Mouse (Mus musculus): ENCODE measurements at regions not wholly inside any gene's neighbourhood (a gene's known extent, or its start where the extent isn't known, plus 50 kb on each side); places are given as distances from the start of the nearest gene placed in this dataset.

GRCm38 (mm10) chr3:147479890-147480289, 627.7 kb downstream of the Ttll7 start:
- no peak overlapping the region for H3K4me2 ChIP-seq (replicated peaks; ENCODE audit: low read depth, low read length)
- no peaks in the 10 kb centered on the region for H3K36me3 ChIP-seq (ENCODE audit: insufficient read depth, low read length)
- no peak overlapping the region for H3K4me3 ChIP-seq (ENCODE audit: low read depth, low read length)
- H3K9me3 ChIP-seq (ENCODE audit: low read length) = no peaks in the 10 kb centered on the region
- TF ChIP-seq EP300 (IDR thresholded peaks at IDR 0.05) (no peak), CTCF (IDR thresholded peaks at IDR 0.05) (no peak)
- ATAC-seq (no peak), DNase-seq (ENCODE audit: low spot score) (no peak)
- 73% methylated on average over 1 of the region's 1 CpGs for WGBS
- no peak overlapping the region for H3K9ac ChIP-seq (replicated peaks; ENCODE audit: low read depth)
- H3K4me1 ChIP-seq (ENCODE audit: insufficient read depth, low read depth, low read length) = no peaks in the 10 kb centered on the region
- H3K27ac ChIP-seq (ENCODE audit: low read length) = no peak overlapping the region
- no peaks in the 10 kb centered on the region for H3K27me3 ChIP-seq (replicated peaks; ENCODE audit: insufficient read depth, low read length)
